Mouse (Mus musculus): ENCODE data around the gene Zbtb7a.

The Zbtb7a gene

DNA sequence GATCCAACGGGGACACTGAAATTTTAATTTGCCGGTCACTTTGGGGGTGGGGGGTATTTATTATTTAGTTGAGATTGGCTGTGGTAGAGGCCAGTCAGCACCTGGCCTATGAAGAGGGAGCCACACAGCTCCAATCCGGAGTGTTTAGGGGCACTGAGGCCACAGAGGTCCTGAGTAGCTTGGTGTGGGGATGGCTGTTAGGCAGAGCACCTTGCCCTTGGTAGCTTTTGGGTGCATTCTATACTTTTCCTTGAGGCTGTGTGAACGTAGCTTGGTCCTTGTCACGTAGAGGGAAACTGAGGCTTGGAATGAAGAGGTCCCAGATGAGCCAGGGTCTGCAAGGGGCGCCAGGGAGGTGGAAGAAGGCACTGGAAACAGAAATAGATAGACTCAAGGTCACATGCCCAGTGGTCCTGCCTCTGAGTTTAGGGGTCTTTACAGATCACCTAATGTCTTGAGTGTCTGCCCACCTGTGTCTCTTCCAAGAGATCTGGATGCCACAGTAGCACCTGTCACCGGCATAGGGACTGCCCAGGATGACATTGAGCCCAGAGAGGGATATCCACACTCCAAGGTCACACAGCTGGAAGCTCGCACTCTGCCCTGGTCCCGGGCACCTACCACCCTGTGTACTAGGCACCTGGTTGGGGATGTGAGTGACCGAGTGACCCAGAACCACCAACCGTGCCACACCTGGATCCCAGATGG, 4.0 kb downstream of the Zbtb7a start:
- peak in 1 of 2 experiments; percentile 61 for DNase-seq (ENCODE audit: inconsistent age in 2 of 2, low spot score in 1 of 2)

DNA sequence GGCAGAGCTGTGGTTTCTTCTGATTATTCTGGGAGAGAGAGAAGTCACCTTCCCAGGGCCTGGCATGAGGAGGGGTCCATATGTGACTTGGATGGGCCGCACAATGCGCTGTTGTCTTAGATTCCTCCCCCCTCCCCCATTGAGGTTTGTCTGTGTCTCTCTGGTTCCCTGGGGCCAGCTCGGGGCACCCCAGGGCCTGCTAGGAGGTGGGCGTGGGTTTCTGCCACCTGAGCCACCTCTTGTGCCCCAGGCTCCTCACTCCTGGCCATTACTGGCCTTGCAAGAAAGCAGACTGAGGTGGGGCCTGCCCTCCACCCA, 4.5 kb downstream of the Zbtb7a start:
- no peak for DNase-seq (ENCODE audit: inconsistent age in 2 of 2, low spot score in 1 of 2)

DNA sequence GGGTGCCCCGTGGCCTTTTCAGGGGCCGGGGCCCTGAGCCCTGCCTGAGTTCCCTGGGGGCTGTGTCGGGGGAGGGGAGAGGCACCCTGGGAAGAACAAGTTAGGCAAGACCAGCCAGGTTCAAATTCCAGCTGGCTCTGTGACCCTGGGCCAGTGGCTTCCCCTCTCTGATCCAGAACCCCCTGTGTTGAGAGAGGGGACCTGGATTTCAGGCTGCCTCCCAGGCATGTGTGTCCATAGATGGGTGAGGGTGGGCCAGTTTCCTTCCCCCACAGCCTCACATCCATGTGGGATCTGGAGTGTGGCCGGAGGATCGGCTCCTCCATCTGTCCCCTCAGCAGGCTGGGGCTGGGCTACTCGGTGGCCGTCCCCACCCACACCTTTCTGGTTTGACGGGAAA, 5.0 kb downstream of the Zbtb7a start:
- DNase-seq (ENCODE audit: inconsistent age in 2 of 2, low spot score in 1 of 2), result no peak

DNA sequence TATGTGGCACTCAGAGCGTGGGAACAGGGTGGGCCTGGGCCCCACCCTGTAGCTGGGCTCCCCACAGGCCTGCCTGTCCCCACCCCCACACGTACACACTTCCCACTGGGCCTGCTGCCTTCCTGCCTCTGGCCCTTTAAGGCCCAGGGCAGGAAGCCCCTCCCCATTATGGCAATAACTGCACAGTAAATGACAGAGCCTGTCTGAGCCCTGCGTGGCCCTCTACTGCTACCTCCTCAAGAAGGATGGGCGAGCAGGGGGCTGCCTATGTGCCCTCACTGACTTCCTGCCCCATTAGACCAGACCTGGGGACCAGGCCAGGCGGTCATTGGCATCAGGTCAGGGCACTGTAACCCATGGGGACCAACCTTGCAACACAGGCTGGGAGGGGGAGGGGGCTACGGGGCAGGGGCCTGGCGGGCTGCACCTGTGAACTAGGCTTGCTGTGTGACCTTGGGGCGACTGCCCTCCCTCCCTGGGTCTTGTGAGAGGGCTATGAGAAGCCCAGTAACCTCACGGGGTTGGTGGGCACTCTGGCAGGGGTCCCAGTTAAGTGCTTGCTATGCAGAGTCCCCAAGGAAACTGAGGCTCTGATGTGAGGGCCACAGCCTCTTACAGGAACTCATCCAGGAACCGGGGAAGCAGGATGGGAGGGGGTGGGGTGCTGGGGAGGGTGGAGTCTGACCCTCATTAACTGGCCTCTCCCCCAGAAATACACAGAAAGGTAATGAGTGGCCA, 5.9 kb downstream of the Zbtb7a start:
- DNase-seq (ENCODE audit: inconsistent age in 2 of 2, low spot score in 1 of 2), result peak in 1 of 2 experiments; percentile 74

DNA sequence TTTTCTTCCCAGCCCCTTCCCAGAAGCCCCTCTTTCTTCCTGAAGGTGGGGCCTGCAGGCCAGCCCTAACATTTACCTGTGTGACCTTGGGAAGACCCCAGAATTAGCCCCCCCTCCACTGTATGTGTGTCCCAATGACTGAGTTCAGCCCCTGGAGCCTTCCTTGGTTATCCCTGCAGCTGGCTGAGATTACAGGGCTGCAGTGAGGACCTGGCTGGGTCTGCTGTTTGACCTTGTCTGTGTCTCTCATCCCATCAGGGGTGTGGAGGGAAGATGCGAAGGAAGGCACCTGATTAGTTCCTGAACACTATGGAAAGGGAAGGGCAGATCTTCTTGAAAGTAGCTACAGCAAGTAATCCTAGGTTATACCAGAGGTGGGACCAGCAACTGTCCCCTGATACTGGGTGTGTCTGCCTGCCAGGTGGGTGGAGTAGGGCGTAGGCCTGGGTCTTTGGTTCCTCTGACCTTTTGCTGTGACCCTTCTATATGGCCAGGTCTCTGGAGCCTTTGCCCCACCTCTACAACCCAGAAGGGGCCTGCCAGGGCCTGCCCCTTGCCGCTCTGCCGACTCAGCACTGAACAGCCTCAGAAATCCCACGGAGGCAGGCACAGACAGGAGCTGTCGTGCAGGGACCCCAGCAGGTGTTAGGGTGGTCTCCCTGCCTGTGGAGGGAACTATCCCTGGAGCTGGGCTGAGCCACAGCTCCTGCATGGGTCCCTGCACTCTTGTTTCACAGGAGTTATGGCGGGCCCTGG, 6.6 kb downstream of the Zbtb7a start:
- no peak for DNase-seq (ENCODE audit: inconsistent age in 2 of 2, low spot score in 1 of 2)

DNA sequence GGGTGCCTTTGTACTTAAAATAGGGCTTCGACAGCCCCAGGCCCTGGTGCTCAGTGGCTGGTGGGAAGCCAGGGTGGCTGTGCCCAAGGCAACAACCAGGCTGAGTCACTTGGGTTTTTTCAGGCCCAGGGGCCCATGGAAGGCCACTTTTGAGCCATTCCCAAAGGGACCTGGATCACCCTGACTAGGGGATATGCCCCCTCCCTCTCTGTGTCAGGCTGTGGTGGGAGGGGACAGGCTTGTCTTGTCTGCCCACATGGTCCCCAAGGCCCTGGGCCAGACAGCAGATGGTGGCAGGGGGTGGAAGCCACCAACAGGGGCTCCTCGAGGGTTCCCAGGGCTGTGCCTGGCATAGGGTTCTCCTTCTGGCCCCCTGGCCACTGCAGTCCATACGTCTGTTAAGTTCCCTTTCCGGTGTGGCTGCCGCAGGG, 7.5 kb downstream of the Zbtb7a start:
- peak; percentile 55 to 86 for DNase-seq (ENCODE audit: inconsistent age in 2 of 2, low spot score in 1 of 2)

DNA sequence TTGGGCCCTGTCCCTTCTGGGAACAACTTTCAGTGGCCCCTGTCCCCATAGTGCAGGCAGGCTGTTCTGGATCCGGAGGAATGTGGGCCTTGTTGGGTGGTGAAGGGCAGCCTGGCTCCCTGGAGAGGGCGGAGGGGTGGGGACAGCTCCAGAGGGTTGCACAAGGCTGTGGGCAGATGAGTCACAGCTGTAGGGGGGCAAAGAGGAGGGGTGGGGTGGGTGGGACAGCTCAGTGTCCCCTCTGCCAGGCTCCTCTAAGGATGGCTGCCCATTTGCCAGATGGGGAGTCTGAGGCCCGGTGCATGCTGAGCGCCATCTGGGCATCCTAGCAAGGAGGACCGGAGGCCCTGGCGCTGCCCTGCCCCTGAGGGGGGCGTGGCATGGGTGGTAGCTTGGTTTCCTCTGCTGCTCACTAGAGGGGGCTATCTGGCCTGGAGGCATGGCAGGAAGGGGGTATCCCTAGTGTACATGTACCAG, 8.2 kb downstream of the Zbtb7a start:
- peak; percentile 77 to 87 for DNase-seq (ENCODE audit: inconsistent age in 2 of 2, low spot score in 1 of 2)

DNA sequence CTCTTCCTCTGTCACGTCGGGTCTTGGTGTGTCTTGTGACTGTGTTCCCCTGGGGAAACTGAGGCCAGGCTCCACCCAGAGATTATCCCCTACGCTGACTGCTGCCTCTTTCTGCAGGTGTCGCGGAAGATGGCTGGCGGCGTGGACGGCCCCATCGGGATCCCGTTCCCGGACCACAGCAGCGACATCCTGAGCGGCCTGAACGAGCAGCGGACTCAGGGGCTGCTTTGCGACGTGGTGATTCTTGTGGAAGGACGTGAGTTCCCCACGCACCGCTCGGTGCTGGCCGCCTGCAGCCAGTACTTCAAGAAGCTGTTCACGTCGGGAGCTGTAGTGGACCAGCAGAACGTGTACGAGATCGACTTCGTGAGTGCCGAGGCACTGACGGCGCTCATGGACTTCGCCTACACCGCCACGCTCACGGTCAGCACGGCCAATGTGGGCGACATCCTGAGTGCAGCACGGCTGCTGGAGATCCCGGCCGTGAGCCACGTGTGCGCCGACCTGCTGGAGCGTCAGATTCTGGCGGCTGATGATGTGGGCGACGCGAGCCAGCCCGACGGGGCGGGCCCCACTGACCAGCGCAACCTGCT, 8.9 kb downstream of the Zbtb7a start:
- peak in 1 of 2 experiments; percentile 54 for DNase-seq (ENCODE audit: inconsistent age in 2 of 2, low spot score in 1 of 2)

DNA sequence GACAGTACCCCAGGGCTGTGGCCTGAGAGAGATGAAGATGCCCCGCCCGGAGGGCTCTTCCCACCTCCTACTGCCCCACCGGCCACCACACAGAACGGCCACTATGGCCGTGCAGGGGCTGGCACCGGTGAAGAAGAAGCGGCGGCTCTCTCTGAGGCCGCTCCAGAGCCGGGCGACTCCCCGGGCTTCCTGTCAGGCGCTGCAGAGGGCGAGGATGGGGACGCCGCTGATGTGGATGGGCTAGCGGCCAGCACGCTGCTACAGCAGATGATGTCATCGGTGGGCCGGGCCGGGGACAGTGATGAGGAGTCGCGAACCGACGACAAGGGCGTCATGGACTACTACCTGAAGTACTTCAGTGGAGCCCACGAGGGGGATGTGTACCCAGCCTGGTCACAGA, 9.6 kb downstream of the Zbtb7a start:
- DNase-seq (ENCODE audit: inconsistent age in 2 of 2, low spot score in 1 of 2), result peak in 1 of 2 experiments; percentile 57

DNA sequence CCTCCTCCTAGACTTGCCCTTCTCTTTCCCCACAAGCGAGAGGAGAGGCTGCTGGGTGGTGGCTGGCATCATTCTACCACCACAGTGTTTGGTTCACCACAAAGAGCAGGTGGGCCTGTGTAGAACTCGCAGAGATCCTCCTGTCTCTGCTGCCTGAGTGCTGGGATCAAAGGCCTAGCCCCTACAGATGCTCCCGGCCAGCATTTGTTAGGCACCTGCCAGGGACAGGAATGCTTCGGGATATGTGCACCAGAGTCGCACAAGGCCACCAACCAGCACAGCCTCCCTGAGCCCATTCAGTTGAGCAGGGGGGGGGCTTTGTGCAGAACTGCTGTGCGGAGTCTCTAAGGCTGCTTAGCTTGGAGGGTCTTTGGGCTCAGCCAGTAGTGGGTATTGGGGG, 10.3 kb downstream of the Zbtb7a start:
- no peak for DNase-seq (ENCODE audit: inconsistent age in 2 of 2, low spot score in 1 of 2)

DNA sequence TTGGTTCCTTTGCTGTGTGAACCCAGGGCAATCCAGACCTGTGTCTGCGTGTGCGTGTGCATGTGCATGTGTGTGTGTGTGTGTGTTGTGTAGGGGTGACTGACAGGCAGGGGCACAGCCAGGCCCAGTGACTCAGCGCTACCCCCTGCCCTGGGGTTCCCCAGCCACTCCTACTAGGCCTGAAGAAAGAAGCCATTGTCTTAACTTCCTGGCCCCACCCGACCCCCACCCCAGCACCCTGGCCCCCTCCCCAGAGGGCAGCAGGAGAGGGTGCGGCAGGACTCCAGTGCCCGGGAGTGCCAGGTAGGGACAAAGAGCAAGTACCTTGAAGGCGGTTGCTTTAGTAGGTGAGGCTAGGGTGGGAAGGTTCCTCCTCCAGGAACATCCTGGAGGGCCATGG, 10.8 kb downstream of the Zbtb7a start:
- no peak for DNase-seq (ENCODE audit: inconsistent age in 2 of 2, low spot score in 1 of 2)

DNA sequence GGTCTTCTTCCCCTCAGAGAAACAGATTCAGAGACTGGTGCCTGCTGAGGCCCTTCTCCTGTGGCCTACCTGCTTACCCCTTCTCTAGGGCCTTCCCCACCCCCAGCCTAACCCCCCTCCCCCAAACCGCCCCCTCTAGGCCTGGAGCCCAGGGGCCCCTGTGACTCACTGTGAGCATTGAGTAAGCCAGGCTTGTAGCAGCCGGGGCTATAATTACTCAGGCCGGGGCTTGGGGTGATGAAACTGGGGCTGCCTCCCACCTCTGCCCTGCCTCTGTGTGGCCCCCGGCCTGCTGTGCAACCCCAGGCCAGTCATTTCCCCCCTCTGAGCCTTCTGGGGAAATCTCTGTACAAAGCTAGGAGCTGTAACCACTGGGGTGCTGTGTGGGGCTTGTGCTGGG, 11.3 kb downstream of the Zbtb7a start:
- DNase-seq (ENCODE audit: inconsistent age in 2 of 2, low spot score in 1 of 2), result peak in 1 of 2 experiments; percentile 74

DNA sequence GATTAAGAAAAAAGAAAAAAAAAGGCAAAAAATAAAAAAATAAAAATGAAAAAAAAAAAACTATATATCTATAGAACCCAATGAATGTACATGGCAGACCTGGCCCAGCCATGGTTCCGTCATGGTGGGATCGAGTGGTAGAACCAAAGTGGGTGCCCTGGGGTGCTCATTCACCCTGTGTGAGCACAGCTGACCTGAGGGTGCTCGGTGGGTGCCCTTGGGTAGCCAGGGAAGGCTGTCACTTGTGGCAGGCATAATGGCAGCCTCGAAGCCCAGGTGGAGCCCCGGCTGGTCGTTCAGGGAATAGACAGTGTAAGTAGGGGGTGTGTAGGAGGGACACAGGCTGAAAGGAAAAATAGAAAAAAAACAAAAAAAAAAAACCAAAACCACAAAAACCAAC, 16.2 kb downstream of the Zbtb7a start:
- no peak for DNase-seq (ENCODE audit: inconsistent age in 2 of 2, low spot score in 1 of 2)

DNA sequence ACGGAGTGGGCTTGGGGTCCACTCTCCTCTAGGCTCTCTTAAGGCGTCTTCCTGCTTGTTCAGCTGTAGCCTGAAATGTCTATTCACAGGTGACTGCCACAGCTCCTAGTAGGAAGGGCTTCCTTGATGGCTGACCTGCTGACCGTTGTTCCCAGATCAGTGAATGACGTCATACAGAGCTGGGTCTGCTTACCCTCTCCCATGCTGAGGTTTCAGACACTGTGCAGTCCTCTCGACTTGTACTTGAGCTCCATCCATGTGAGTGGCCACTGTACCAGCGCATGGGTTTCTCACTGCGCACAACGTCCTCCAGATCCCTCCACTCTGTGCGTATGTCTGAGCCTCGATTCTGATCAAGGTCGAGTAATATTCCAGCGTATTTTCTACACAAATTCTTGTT, 17.6 kb downstream of the Zbtb7a start:
- DNase-seq (ENCODE audit: inconsistent age in 2 of 2, low spot score in 1 of 2), result peak in 1 of 2 experiments; percentile 57

DNA sequence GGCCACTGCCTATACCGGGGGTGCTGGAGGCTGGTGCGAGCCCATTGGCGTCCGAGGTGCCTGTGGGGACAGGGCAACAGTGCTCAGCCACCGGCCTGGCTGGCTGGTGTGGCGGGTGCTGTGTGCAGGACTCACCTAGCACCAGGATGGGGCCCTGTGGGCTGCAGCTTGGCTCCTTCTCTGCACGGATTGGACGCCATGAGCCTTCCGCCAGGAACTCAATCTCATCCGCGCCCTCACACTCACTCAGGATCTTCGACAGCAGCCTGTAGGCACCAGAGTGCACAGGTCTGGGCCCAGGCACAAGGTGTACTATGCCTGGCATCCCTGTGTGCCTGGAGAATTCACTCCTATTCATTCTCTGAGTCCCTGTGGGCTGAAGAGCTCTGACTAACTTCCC, 19.3 kb downstream of the Zbtb7a start:
- DNase-seq (ENCODE audit: inconsistent age in 2 of 2, low spot score in 1 of 2), result no peak

DNA sequence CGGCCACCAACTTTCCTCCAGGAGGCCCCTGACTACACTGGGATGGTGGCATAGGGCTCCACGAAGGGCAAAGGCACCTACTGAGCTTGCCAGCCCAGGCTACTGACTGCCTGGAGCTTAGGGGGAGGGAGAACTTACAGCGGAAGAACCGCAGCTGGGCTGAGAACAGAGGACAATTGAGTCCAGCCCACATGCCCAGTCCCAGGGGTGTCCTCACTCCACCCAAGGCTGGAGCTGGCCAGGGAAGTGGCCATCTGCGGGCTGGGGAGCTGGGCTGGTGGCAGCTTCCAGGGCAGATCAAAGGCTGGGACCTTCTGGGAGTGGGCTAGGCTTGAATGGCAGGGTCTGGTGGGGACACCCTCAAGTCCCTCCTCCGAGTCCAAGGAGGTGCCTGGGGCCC, 19.7 kb downstream of the Zbtb7a start:
- DNase-seq (ENCODE audit: inconsistent age in 2 of 2, low spot score in 1 of 2), result no peak

DNA sequence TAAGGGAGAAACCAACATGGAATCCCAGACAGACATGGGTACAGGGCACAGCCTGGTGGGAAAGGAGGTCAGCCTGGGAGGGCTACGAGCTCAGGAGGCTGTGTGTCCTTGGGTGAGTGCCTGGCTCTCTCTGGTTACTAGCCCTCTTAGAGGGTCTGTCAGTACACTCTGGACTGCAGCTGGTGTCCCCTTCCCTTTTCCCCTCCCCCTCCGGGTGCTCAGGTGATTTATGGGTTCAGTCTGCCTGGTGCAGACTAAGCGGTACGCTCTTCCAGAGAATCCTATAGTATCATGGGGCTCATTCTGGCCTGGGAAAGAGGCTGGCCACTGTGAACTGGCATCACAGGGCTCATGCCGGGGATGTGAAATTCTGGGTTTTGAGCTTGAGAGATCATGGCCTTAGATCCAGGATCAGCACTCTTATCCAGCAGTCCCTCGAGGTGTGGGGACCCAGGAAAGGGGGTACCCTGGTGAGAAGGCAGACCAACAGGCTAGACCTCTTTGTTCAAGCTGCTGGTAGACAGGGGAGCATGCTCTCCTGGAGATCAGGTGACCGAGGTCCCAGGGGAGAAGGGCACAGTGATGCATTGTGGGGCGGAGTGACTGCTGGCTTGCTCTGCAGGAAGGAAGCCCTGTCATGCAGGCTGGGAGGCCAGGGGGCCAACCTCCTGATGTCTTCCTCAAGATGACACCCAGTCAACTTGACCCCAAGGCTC, 26.7 kb downstream of the Zbtb7a start:
- peak; percentile 65 to 76 for DNase-seq (ENCODE audit: inconsistent age in 2 of 2, low spot score in 1 of 2)

DNA sequence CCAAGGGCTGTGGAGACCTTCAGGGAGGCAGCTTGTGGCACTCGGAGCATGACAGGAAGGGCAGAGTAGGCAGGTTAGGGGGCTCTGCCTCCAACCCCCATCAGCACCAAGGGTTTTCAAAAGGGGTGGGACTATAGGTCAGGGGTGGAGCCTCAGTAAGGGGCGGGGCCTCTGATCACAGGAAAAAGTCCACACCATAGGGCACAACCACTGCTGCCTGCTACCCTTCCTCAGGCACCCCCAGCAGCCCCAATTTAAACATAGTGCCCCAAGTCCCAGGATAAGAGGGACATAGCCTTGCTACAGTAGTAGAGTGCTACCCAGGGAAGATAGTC, 27.3 kb downstream of the Zbtb7a start:
- no peak for DNase-seq (ENCODE audit: inconsistent age in 2 of 2, low spot score in 1 of 2)

DNA sequence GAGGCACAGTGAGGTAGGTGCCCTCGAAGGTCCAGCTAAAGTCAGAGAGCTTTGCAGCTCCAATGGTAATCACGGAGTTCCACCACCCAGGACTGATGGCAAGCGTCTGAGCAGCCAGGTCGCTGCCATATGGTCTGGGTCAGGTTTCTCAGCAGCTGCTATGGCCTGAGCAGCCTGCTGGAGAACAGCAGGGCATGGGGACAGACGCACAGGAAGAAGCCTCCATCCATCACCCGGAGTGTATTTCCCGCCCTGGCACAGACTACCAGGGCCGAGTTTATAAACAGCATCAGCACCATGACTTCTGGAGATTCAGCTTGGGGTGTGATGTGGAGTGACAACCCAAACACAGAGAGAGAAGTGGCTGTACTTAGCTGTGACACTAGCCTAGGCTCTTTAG, 30.1 kb downstream of the Zbtb7a start:
- peak in 1 of 2 experiments; percentile 51 for DNase-seq (ENCODE audit: inconsistent age in 2 of 2, low spot score in 1 of 2)

DNA sequence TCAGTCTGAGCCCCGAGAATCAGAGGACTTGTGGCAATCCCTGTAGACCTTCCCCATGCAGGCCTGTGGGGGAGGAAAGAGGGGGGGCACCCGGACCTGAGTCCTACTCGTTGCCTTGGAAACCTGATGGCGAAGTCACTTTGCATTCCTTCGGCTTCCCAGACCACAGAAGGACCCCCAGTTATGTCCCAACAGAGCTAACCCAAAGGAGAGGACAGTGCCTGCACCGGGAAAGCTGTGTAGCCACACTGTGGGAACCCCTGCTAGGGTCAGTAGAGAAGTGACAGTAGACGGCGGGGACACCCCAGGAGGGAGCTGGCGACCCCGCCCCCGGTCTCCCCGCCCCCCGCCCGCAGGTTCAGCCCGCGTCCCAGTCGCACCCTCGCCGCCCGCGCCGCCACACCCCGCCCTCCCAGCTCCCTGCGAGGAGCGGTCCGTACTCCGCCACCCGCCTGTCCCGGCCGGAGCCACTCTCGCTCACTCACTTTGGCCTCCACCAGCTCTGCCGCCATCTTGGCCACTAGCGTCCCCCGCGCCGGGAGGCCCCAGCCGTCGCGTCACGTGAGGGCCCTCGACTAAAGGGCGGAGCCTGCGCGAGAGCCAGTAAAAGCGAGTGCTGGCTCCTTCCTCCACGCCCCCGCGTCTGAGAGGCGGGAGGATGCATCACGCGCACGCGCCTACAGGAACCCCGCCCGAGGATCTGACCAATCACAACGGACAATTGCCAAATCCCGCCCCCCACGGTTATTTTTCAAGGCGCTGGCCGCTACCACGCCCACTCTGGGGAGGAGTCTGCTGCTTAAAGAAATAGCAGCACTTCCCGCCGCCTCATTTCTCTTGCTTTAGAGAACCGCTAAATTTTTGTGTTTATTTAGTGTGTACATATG, 32.4 kb downstream of the Zbtb7a start, which contains the start of gene Pias4:
TSS of gene Pias4 (minus strand) at position 724 of the 887 bp plus-strand sequence.
- DNase-seq (ENCODE audit: inconsistent age in 2 of 2, low spot score in 1 of 2), result peak; percentile 100
